Mouse (Mus musculus): ENCODE data around the gene Gk.
A peak's percentile ranks its signal among the peaks of the same experiment; 100 is the strongest.

The Gk gene

DNA sequence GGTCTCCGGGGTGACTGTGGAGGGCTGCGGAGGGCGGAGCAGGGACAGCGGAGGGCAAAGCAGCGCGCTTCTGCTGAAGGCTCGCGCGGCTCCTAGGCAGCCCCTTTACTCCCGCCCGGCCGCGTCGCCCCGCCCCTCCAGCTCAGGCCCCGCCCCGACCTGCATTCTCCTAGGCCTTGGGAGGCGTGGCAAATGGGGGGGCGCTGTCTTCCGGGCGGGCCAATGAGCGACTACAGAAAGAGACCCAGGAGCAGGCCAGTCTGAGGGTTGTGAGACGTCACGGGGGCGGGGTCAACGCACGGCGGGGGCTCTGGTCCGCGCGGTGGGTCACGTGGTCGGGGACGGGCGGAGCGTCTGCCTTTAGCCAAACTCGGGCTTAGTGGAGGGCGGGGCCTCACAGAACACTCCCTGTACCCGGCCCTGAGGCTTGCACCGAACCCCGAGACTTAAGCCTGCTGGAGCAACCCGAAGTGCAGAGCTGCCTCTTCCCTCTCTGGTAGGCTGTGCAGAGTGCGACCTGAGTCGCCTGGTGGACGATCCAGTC lies at the start of gene Gk:
TSS of gene Gk (minus strand) at position 276 of the 544 bp plus-strand sequence.
- DNase-seq (ENCODE audit: low spot score) = peak; percentile 93

GRCm38 (mm10) chrX:85804706-85805376 lies 28.2 kb upstream of the Gk start:
- no peak for DNase-seq (ENCODE audit: low spot score)

GRCm38 (mm10) chrX:85803006-85803405 lies 26.4 kb upstream of the Gk start:
- DNase-seq (ENCODE audit: low spot score) = no peak

GRCm38 (mm10) chrX:85797449-85797848 lies 20.8 kb upstream of the Gk start:
- DNase-seq (ENCODE audit: low spot score) = no peak

- DNase-seq (ENCODE audit: low spot score) = no peak
Observed at GRCm38 (mm10) chrX:85778346-85778745, 1.7 kb upstream of the Gk start.

GRCm38 (mm10) chrX:85777141-85777540 lies 522 bp upstream of the Gk start:
- peak; percentile 62 for DNase-seq (ENCODE audit: low spot score)

GRCm38 (mm10) chrX:85775879-85776543 lies 608 bp downstream of the Gk start:
- no peak for DNase-seq (ENCODE audit: low spot score)

- no peak for DNase-seq (ENCODE audit: low spot score)
Observed at GRCm38 (mm10) chrX:85771303-85771702, 5.3 kb downstream of the Gk start.

- no peak for DNase-seq (ENCODE audit: low spot score)
Observed at GRCm38 (mm10) chrX:85770747-85771146, 5.9 kb downstream of the Gk start.

GRCm38 (mm10) chrX:85768578-85768977 lies 8.0 kb downstream of the Gk start:
- no peak for DNase-seq (ENCODE audit: low spot score)

DNA sequence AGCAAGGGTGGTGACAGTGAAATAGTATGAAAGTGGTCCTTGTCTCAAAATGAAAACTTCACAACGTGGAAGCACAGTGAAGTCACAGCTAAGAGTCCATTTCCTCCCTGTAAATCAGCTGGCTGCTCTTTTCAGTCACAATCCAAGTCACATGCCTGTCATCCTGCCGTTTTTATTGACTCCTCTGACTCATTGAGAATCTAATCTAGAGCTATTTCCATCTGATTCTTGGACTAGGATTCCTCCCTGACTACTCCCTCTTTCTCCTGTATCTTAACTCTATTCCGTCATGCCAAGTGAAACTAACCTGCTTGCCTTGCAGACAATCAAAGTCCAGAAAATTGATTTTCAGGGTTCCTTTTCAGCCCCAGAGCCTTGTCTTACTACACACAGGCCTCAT lies 20.6 kb downstream of the Gk start:
- no peak for DNase-seq (ENCODE audit: low spot score)

DNA sequence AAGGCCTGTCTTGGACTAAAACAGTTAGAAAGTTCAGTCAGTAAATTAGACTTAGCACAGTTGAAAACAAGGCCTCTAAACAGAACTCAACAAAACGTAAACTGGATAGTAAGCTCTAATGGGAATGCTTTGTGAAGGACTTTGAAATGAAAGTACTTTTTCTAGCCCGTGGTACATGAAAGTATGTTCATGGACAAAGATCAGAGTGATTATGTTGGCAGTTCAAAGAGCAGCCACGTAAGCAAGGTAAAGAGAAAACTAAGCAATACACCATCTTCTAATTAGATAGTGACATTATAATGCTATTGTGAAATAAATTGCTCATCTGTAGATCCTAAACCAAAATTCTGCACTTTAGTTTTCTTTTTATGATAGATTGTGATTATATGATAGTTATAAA lies 32.8 kb downstream of the Gk start:
- no peak for DNase-seq (ENCODE audit: low spot score)

GRCm38 (mm10) chrX:85733228-85733627 lies 43.4 kb downstream of the Gk start:
- no peak for DNase-seq (ENCODE audit: low spot score)

GRCm38 (mm10) chrX:85731133-85731938 lies 45.3 kb downstream of the Gk start:
- no peak for DNase-seq (ENCODE audit: low spot score)

- DNase-seq (ENCODE audit: low spot score) = no peak
Observed at GRCm38 (mm10) chrX:85721226-85721625, 55.4 kb downstream of the Gk start.

- DNase-seq (ENCODE audit: low spot score) = no peak
Observed at GRCm38 (mm10) chrX:85710399-85710798, 66.2 kb downstream of the Gk start.

DNA sequence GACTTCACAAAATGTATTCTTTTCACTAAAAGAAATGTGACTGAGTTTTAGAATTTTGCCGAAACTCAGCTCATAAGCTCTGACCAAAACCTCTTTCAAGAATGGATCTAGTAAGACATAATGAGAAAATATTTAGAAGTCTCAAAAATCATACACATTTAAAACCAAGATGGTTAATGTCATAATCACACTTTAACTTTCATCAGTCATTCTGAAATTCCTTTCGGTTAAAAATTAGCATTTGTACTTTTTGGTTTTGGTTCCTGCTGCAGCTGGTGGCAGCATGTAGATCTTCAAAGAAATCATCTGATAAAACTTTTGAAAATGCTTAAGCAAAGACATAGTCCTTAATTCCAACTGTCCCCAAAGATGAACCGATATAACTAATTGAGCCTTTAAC lies 70.9 kb downstream of the Gk start:
- no peak for DNase-seq (ENCODE audit: low spot score)

DNA sequence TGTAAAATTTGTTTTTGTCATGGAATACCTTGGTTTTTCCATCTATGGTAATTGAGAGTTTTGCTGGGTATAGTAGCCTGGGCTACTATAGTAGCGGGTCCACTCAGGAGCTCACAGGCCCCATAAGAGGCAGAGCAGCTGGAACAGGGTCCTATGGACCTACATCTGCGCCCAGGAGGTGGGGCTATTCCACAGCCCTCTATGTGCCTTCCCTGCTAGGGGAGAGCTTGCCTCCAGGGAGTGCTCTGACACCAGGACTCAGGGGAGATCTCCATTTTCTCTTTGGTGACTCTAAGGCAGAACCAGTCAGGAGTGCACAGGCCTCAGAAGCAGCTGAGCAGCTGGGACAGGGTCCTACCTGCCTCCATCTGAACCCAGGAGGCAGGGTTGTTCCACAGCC lies 92.9 kb downstream of the Gk start:
- DNase-seq (ENCODE audit: low spot score) = no peak

- DNase-seq (ENCODE audit: low spot score) = no peak
Observed at GRCm38 (mm10) chrX:85682125-85682524, 94.5 kb downstream of the Gk start.

DNA sequence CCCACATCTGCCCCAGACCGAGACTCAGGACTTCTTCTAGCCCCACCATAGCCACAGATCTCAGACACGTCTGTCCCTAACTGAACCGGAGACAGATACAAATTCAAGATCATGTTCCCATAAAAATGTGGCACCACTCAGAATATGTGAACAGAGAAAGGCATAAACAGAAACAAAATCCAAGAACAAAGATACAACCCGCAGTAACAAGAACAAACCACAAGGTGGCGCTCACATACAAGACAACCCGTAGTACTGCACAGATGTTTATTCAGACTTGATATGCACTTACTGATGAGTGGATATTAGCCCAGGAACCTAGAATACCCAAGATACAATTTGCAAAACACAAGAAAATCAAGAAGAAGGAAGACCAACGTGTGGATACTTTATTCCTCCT lies 99.8 kb downstream of the Gk start:
- DNase-seq (ENCODE audit: low spot score) = peak; percentile 73
